Mouse (Mus musculus) heart, embryonic 11.5 days (tissue): ENCODE data around the gene Atg4c. TPM values are rescaled to one million over a fixed set of nuclear protein-coding genes. Genes with fewer than 3 reads are reported as not detected.

Source experiments
- ATAC-seq: fragments of 200-750 bp; cut with Nextera tagmentation; replicated peaks from 2 replicates; pipeline ENCODE4 v1.8.0; 2017; ENCODE audit warnings: moderate library complexity; ENCODE audit not compliant: insufficient number of reproducible peaks, low FRiP score, low TSS enrichment
- H3K27ac ChIP-seq: fragments of 300-500 bp; sonication (generic); 2 replicates; pipeline ENCODE4 v1.5.1; 2014; ENCODE audit warnings: mild to moderate bottlenecking, low read depth, low read length
- H3K27me3 ChIP-seq: fragments of 300-500 bp; sonication (generic); 2 replicates; pipeline ENCODE4 v1.6.1; 2014; ENCODE audit warnings: mild to moderate bottlenecking, low read length, mixed read lengths; ENCODE audit not compliant: control insufficient read depth, insufficient read depth
- H3K36me3 ChIP-seq: fragments of 300-500 bp; sonication (generic); 2 replicates; pipeline ENCODE4 v1.6.1; 2014; ENCODE audit warnings: mild to moderate bottlenecking, low read length, moderate library complexity, mixed read lengths; ENCODE audit not compliant: control insufficient read depth, insufficient read depth
- H3K4me1 ChIP-seq: fragments of 300-500 bp; sonication (generic); 2 replicates; pipeline ENCODE4 v1.6.1; 2014; ENCODE audit warnings: low read length; ENCODE audit not compliant: control insufficient read depth, insufficient read depth
- H3K4me2 ChIP-seq: fragments of 300-500 bp; sonication (generic); 2 replicates; pipeline ENCODE4 v1.6.1; 2014; ENCODE audit warnings: mild to moderate bottlenecking, moderate library complexity
- H3K4me3 ChIP-seq: fragments of 300-500 bp; sonication (generic); 2 replicates; pipeline ENCODE4 v1.5.1; 2014; ENCODE audit warnings: low read depth, low read length
- H3K9ac ChIP-seq: fragments of 300-500 bp; sonication (generic); 2 replicates; pipeline ENCODE4 v1.6.1; 2014; ENCODE audit warnings: mild to moderate bottlenecking, low read depth, low read length, moderate library complexity
- H3K9me3 ChIP-seq: fragments of 300-500 bp; sonication (generic); replicated peaks from 2 replicates; pipeline ENCODE4 v1.6.1; 2016; ENCODE audit warnings: low read length; ENCODE audit not compliant: control insufficient read depth
- WGBS: fragments of 180-500 bp; shearing (Covaris S2); extraction: QIAGEN DNeasy Blood & Tissue Kit; methylation state at CpG from one replicate; pipeline ENCODE4 v1.1.7; 2014; ENCODE audit not compliant: insufficient replicate concordance; 5-methylcytosine and 5-hydroxymethylcytosine counted together
- polyA plus RNA-seq: library from polyadenylated mRNA; unstranded; fragments of >200 nt; fragmentation: Nextera tagmentation; extraction: Ambion mirVana; gene quantifications from 2 replicates; pipeline ENCODE4 v1.2.1, GENCODE M21; 2014

Atg4c gene
- polyA plus RNA-seq, 1 experiment from 2014 or later, result 11.0 TPM

GRCm38 (mm10) chr4:99163001-99163400 lies 30.7 kb upstream of the Atg4c start:
- Histone ChIP-seq H3K27ac (no peak overlapping the region), H3K27me3 (no peaks in the 10 kb centered on the region), H3K9me3 (no peaks in the 10 kb centered on the region), H3K4me3 (no peak overlapping the region), H3K4me1 (no peaks in the 10 kb centered on the region), H3K9ac (no peak overlapping the region), H3K4me2 (no peak overlapping the region), H3K36me3 (no peaks in the 10 kb centered on the region)
- WGBS, result 53% methylated on average over 9 of the region's 9 CpGs
- ATAC-seq, result no peak

GRCm38 (mm10) chr4:99163547-99163946 lies 30.2 kb upstream of the Atg4c start:
- Histone ChIP-seq H3K27me3 (no peaks in the 10 kb centered on the region), H3K36me3 (no peaks in the 10 kb centered on the region), H3K9me3 (no peaks in the 10 kb centered on the region), H3K27ac (no peak overlapping the region), H3K4me1 (no peaks in the 10 kb centered on the region), H3K4me3 (no peak overlapping the region), H3K9ac (no peak overlapping the region), H3K4me2 (no peak overlapping the region)
- ATAC-seq, result no peak
- 20% methylated on average over 4 of the region's 4 CpGs for WGBS

DNA sequence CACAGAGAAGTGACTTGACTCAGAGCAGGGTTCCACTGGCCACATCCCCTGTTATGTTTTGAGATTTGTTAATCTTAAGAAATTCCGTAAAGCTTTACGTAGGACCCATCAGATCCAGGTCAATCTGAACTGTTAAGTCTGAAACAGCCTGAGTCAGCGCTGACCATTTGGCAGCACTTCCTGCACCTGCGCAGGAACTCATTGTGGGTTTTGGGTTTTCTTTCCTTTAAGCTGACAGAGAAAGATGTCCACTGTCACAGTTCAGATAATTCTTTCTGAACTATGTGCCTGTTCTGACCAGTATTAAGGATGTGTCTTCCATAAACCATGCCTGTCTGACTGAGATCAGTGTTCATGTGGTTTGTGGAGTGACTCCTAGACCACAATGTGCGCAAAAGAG lies 24.9 kb upstream of the Atg4c start:
- Histone ChIP-seq H3K27ac (no peak overlapping the region), H3K27me3 (no peaks in the 10 kb centered on the region), H3K9ac (no peak overlapping the region), H3K9me3 (no peaks in the 10 kb centered on the region), H3K36me3 (no peaks in the 10 kb centered on the region), H3K4me2 (no peak overlapping the region), H3K4me1 (no peaks in the 10 kb centered on the region), H3K4me3 (no peak overlapping the region)
- no peak for ATAC-seq
- WGBS, result 90% methylated on average over 5 of the region's 5 CpGs

GRCm38 (mm10) chr4:99174265-99174664 lies 19.5 kb upstream of the Atg4c start:
- no peak overlapping the region for H3K4me2 ChIP-seq
- no peaks in the 10 kb centered on the region for H3K27me3 ChIP-seq
- WGBS, result 81% methylated on average over 7 of the region's 7 CpGs
- H3K4me3 ChIP-seq, result no peak overlapping the region
- no peaks in the 10 kb centered on the region for H3K9me3 ChIP-seq
- no peak overlapping the region for H3K27ac ChIP-seq
- H3K9ac ChIP-seq, result no peak overlapping the region
- H3K36me3 ChIP-seq, result no peaks in the 10 kb centered on the region
- no peak for ATAC-seq
- no peaks in the 10 kb centered on the region for H3K4me1 ChIP-seq

DNA sequence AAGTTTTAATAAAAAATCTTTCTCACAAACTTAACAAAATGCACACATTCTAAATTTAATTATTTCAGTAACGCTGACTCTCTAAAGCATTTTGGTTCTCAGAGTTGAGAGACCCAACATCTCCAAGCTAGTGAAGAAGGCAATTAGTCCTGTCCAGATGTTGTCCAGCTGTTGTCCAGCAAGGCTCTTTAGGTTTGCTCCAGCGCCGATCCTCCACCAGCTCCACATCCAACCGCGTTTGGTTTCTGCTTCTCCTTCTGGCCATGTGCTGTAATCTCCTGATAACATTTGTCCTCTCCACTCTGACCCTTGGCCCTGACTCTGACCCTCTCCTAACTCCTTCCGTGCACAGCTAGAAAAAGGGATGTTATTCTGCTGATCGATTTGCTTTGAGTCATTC lies 16.9 kb upstream of the Atg4c start:
- 52% methylated on average over 7 of the region's 7 CpGs for WGBS
- H3K4me3 ChIP-seq, result no peak overlapping the region

DNA sequence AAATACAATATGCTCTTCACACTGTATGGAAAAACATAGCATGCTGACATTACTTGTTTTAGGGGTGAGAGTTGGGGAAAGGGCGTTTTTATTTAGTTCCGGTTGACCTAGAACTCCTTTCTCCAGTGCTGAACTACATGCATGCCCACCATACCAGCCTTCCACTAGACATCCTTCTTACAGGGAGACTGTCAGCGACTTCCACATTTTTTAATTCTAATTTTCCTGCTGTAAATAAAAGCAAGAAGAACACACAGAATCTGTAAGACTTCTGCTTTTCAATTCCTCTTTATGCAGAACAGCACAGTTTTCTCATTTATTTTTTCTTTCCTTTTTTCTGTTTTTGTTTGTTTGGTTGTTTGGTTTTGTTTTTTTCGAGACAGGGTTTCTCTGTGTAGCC lies 16.5 kb upstream of the Atg4c start:
- H3K9me3 ChIP-seq, result no peaks in the 10 kb centered on the region
- H3K36me3 ChIP-seq, result no peaks in the 10 kb centered on the region
- no peaks in the 10 kb centered on the region for H3K27me3 ChIP-seq
- 84% methylated on average over 4 of the region's 4 CpGs for WGBS
- H3K4me2 ChIP-seq, result no peak overlapping the region
- H3K27ac ChIP-seq, result no peak overlapping the region
- H3K4me3 ChIP-seq, result no peak overlapping the region
- H3K4me1 ChIP-seq, result no peaks in the 10 kb centered on the region
- no peak for ATAC-seq
- H3K9ac ChIP-seq, result no peak overlapping the region

More for the DNA sequence above, 16.9 kb upstream of the Atg4c start:
- H3K36me3 ChIP-seq, result no peaks in the 10 kb centered on the region
- no peak overlapping the region for H3K9ac ChIP-seq
- no peak overlapping the region for H3K4me2 ChIP-seq
- H3K27ac ChIP-seq, result no peak overlapping the region
- H3K4me1 ChIP-seq, result no peaks in the 10 kb centered on the region
- no peaks in the 10 kb centered on the region for H3K9me3 ChIP-seq
- no peak for ATAC-seq
- H3K27me3 ChIP-seq, result no peaks in the 10 kb centered on the region

- no peaks in the 10 kb centered on the region for H3K4me1 ChIP-seq
- H3K4me3 ChIP-seq, result no peak overlapping the region
- no peaks in the 10 kb centered on the region for H3K36me3 ChIP-seq
These were observed 14.9 kb upstream of the Atg4c start for GRCm38 (mm10) chr4:99178851-99179250.

GRCm38 (mm10) chr4:99179446-99180120 lies 14.2 kb upstream of the Atg4c start:
- H3K4me1 ChIP-seq, result no peaks in the 10 kb centered on the region
- no peaks in the 10 kb centered on the region for H3K36me3 ChIP-seq
- ATAC-seq, result no peak
- 55% methylated on average over 21 of the region's 21 CpGs for WGBS
- no peak overlapping the region for H3K9ac ChIP-seq
- no peak overlapping the region for H3K4me2 ChIP-seq
- H3K4me3 ChIP-seq, result no peak overlapping the region
- H3K9me3 ChIP-seq, result no peaks in the 10 kb centered on the region
- no peak overlapping the region for H3K27ac ChIP-seq
- no peaks in the 10 kb centered on the region for H3K27me3 ChIP-seq

More at GRCm38 (mm10) chr4:99178851-99179250, 14.9 kb upstream of the Atg4c start:
- Histone ChIP-seq H3K27ac (no peak overlapping the region), H3K4me2 (no peak overlapping the region), H3K27me3 (no peaks in the 10 kb centered on the region), H3K9me3 (no peaks in the 10 kb centered on the region), H3K9ac (no peak overlapping the region)
- 69% methylated on average over 5 of the region's 5 CpGs for WGBS
- ATAC-seq, result no peak

DNA sequence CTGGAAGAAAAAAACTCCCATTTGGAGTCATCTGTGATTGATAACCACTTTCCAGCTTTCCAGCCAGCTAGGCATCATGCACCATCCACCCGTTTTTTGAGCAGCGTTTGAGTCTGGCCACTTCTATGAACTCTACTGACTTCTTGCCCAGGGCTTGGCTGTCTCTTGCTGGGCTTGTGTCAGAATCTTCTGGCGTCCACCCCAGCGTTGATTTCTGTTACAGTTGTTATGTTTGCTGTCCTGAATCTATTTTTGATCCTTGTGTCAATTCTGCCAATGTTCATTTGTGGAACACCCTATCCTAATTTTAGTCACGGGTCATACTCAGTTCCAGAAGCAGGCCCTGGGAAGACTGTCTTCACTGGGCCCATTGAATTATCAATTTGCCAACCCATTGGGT lies 12.8 kb upstream of the Atg4c start:
- no peak for ATAC-seq
- H3K4me1 ChIP-seq, result no peaks in the 10 kb centered on the region
- H3K9ac ChIP-seq, result no peak overlapping the region
- no peak overlapping the region for H3K27ac ChIP-seq
- no peaks in the 10 kb centered on the region for H3K9me3 ChIP-seq
- H3K4me3 ChIP-seq, result no peak overlapping the region
- no peak overlapping the region for H3K4me2 ChIP-seq
- H3K36me3 ChIP-seq, result no peaks in the 10 kb centered on the region
- no peaks in the 10 kb centered on the region for H3K27me3 ChIP-seq
- 74% methylated on average over 5 of the region's 5 CpGs for WGBS
